Mouse (Mus musculus) limb, embryonic 13.5 days (tissue): Measurements from ENCODE around the gene Frmd8. TPM values are rescaled to one million over a fixed set of nuclear protein-coding genes. Genes with fewer than 3 reads are reported as not detected.
A peak's percentile ranks its signal among the peaks of the same experiment; 100 is the strongest.
"Not testable (repeated sequence)": the region's sequence is repeated elsewhere in the genome, so short reads cannot be mapped to it uniquely, and the experiment has no call there.

Experiments used
- ATAC-seq: fragments of 200-750 bp; cut with Nextera tagmentation; 2 replicates; pipeline ENCODE4 v1.8.0; 2017; ENCODE audit warnings: low read depth, moderate number of reproducible peaks, moderate TSS enrichment; ENCODE audit not compliant: low FRiP score
- H3K27ac ChIP-seq: fragments of 300-500 bp; sonication (generic); 2 replicates; pipeline ENCODE4 v1.5.1; 2015; ENCODE audit warnings: inconsistent platforms, mild to moderate bottlenecking, moderate library complexity
- H3K27me3 ChIP-seq: fragments of 300-500 bp; sonication (generic); 2 replicates; pipeline ENCODE4 v1.6.1; 2015; ENCODE audit warnings: mild to moderate bottlenecking, inconsistent platforms
- H3K36me3 ChIP-seq: fragments of 300-500 bp; sonication (generic); 2 replicates; pipeline ENCODE4 v1.6.1; 2015; ENCODE audit warnings: inconsistent platforms, mild to moderate bottlenecking, moderate library complexity
- H3K4me1 ChIP-seq: fragments of 300-500 bp; sonication (generic); 2 replicates; pipeline ENCODE4 v1.6.1; 2015; ENCODE audit warnings: inconsistent platforms
- H3K4me2 ChIP-seq: fragments of 300-500 bp; sonication (generic); replicated peaks from 2 replicates; pipeline ENCODE4 v1.6.1; 2015; ENCODE audit warnings: inconsistent platforms, mild to moderate bottlenecking, moderate library complexity
- H3K4me3 ChIP-seq: fragments of 300-500 bp; sonication (generic); 2 replicates; pipeline ENCODE4 v1.5.1; 2015; ENCODE audit warnings: moderate library complexity, mild to moderate bottlenecking, inconsistent platforms
- H3K9ac ChIP-seq: fragments of 300-500 bp; sonication (generic); 2 replicates; pipeline ENCODE4 v1.6.1; 2015; ENCODE audit warnings: mild to moderate bottlenecking, inconsistent platforms
- H3K9me3 ChIP-seq: fragments of 300-500 bp; sonication (generic); 2 replicates; pipeline ENCODE4 v1.6.1; 2016; ENCODE audit warnings: inconsistent platforms
- WGBS: fragments of 180-500 bp; shearing (Covaris S2); methylation state at CpG from one replicate; pipeline ENCODE4 v1.1.7; 2015; 5-methylcytosine and 5-hydroxymethylcytosine counted together
- polyA plus RNA-seq: library from polyadenylated mRNA; unstranded; fragments of >200 nt; fragmentation: Nextera tagmentation; extraction: Ambion mirVana; gene quantifications from 2 replicates; pipeline ENCODE4 v1.2.1, GENCODE M21; 2015

The Frmd8 gene
- polyA plus RNA-seq, 1 experiment from 2014 or later, result 32.2 TPM

DNA sequence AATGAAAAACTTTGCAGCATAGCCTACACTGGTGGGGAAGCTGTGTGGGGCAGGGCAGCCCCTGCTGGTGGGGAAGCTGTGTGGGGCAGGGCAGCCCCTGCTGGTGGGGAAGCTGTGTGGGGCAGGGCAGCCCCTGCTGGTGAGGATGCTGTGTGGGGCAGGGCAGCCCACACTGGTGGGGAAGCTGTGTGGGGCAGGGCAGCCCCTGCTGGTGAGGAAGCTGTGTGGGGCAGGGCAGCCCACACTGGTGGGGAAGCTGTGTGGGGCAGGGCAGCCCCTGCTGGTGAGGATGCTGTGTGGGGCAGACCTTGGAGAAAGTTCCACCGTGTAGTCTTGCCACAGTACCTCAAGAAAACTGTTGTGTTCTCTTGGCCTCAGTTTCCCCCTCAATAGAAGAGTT is 61.0 kb downstream of the Frmd8 start:
- not testable (repeated sequence) for ATAC-seq, H3K4me2 ChIP-seq, H3K4me3 ChIP-seq, H3K36me3 ChIP-seq, H3K27ac ChIP-seq, H3K9ac ChIP-seq, H3K9me3 ChIP-seq, H3K27me3 ChIP-seq
- peaks cover 64% of the 10 kb centered on the region for H3K4me1 ChIP-seq
- WGBS, result 63% methylated on average over 1 of the region's 1 CpGs

DNA sequence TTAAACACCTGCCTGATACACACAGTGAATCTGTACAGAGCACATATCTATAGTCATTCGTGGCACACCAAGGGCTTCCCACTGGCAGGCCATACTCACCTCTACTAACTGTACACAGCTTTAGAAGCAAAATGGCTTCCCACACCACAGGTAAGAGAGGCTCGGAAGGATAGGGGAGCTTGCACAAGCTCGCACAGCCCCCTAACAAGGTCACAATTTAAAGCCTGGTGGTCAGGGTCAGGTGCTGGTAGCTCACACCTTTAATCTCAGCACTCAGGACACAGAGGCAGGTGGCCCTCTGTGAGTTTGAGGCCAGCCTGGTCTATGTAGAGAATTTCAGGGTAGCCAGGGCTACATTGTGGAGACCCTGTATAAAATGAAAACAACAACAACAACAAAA is 61.5 kb downstream of the Frmd8 start:
- no peak for ATAC-seq
- H3K9ac ChIP-seq, result no peak overlapping the region
- WGBS, result 89% methylated on average over 3 of the region's 3 CpGs
- H3K9me3 ChIP-seq, result no peaks in the 10 kb centered on the region
- H3K27ac ChIP-seq, result 0 out of 2 replicates have a peak overlapping the region, but pooled peaks have one; percentile 6
- H3K4me1 ChIP-seq, result peaks cover 69% of the 10 kb centered on the region
- H3K36me3 ChIP-seq, result no peaks in the 10 kb centered on the region
- no peak overlapping the region for H3K4me3 ChIP-seq
- H3K4me2 ChIP-seq, result no peak overlapping the region
- H3K27me3 ChIP-seq, result no peaks in the 10 kb centered on the region

DNA sequence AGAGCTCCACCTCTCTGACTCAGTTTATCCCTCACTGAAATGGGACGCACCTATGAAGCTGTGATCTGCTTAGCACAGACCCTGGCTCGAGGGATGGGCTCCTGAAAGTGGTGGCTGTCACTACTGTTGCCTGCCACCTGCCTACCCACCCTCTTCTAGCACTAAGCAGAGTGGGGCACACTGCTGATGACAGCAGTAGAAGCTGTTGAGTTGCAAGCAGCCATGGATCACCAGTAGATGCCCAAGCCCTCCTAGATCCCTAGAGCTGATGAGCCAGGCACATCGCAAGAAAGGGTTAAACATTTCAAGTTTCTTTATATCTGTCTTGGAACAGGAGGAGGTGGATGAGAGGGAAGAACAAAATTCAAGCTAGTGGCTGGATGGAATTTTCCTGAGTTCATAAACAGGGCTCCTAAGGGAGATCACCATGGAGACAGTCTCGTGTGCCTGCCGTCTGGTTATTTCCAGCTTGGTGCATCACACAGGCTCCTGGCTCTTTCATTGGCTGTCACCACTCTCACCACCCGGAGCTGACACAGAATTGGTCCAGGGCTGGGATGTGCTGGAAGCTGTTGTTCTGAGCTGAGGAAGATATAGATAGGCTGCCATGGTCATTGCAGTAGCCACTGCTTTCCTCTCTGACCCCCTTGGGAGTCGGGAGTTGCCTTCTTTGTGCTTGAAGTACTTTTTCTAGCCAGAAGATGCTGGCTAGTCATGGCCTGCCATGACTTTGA is 63.1 kb downstream of the Frmd8 start:
- Histone ChIP-seq H3K27ac (peak overlapping the region; percentile 89), H3K9ac (peak overlapping the region; percentile 20; the same call in 1 of the 2 replicates), H3K9me3 (no peaks in the 10 kb centered on the region), H3K36me3 (no peaks in the 10 kb centered on the region), H3K4me1 (peaks cover 69% of the 10 kb centered on the region), H3K4me3 (no peak overlapping the region), H3K4me2 (peak overlapping the region; percentile 28), H3K27me3 (no peaks in the 10 kb centered on the region)
- ATAC-seq, result peak; percentile 80
- 45% methylated on average over 7 of the region's 7 CpGs for WGBS

DNA sequence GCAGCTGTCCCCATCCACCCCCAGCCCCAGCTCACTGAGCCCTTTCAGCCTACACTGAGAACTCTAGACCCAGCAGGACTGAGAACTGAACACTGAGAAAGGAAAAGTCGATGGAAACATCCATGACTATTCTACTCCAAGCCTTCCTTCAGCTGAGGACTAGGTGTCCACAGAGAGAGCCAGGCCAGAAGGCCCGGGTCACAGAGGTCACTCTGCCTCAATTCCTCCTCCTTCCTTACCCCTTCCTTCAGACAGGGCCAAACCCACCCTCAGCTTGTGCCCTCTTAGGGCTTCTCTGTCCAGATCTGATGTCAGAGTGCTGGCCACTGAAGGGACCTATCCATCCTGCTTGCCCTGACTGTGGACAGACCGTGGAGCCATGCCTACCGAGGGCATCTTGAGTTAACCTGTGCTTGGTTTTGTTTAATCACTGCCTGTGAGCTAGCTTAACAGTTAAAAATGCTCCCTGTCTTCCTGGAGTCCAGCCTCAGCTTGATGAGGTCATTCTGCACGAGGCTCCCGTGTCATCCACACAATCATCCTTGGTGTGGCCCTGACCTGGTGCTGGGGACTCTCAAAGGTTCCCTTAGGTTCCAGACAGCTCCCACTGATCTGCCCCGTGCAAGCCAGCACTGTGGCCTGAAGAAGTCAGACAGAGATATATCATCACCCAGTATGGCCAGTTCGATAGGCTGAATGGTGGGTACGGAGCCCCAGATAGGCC is 64.1 kb downstream of the Frmd8 start:
- Histone ChIP-seq H3K9ac (peak overlapping the region; percentile 48; the same call in 1 of the 2 replicates), H3K4me2 (peak overlapping the region; percentile 28; the same call in 1 of the 2 replicates), H3K9me3 (no peaks in the 10 kb centered on the region), H3K4me3 (no peak overlapping the region), H3K36me3 (no peaks in the 10 kb centered on the region), H3K27ac (peak overlapping the region; percentile 89), H3K27me3 (no peaks in the 10 kb centered on the region), H3K4me1 (peaks cover 78% of the 10 kb centered on the region)
- ATAC-seq, result peak; percentile 26; the same call in 1 of the 2 replicates
- 76% methylated on average over 9 of the region's 9 CpGs for whole genome bisulfite sequencing

DNA sequence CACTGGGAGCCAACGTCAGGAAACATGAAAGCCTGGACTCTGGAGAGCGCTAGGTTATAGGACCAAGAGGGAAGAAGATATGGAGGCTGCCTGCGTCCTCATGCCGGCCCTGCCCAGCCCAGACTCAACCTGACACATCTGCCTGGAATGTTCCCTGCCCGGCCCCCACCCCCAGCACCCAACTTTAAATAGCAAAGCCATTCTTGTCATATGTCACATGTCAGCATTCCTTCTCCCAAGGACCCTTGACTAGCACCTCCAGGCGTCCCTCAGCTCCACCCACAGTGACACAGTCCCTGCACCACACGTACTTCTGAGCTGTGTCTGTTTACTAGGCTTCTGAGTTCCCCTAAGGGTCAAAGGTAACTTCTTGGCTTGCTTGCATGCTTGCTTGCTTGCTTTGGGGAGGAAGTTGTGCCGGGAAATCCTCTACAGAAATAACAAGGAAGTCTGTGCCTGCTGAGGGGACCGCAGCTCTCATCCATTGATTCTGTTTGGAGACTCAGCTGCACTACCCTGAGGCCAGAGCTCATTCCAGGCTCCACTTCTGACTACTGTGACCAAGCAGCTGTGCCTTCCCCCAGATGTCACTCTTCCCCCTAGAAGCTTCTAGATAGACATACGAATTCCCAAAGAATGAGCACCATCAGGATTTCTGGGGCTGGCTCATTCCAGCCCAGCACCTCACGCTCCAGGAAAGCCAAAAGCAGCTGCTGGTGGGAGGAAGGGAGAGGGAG is 64.8 kb downstream of the Frmd8 start:
- Histone ChIP-seq H3K4me3 (no peak overlapping the region), H3K9me3 (no peaks in the 10 kb centered on the region), H3K27me3 (no peaks in the 10 kb centered on the region), H3K9ac (peak overlapping the region; percentile 48; the same call in 1 of the 2 replicates), H3K27ac (peak overlapping the region; percentile 89), H3K4me2 (peak overlapping the region; percentile 28), H3K4me1 (peaks cover 80% of the 10 kb centered on the region), H3K36me3 (no peaks in the 10 kb centered on the region)
- peak; percentile 2 for ATAC-seq
- 38% methylated on average over 11 of the region's 11 CpGs for WGBS

DNA sequence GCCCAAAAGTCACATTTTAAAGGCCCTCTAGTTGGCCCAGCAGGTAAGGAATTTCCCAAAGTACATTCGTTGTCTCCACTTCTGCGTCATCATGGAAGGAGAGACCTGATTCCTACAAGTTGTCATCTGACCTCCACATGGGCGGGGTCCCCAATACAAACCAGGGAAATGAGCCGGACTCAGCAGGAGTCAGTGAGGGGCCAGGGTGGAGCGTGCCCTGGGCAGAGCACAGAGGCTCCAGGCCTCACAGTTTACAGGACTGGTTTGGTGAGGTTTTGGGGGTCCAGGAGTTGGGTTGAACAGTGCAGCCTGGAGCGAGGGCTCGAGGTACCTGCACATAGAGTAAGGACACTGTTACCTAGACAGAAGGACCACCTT is 65.4 kb downstream of the Frmd8 start:
- H3K9me3 ChIP-seq, result no peaks in the 10 kb centered on the region
- ATAC-seq, result no peak
- 39% methylated on average over 7 of the region's 7 CpGs for WGBS
- no peak overlapping the region for H3K4me3 ChIP-seq
- H3K27me3 ChIP-seq, result no peaks in the 10 kb centered on the region
- H3K4me1 ChIP-seq, result peaks cover 80% of the 10 kb centered on the region
- peak overlapping the region; percentile 89 for H3K27ac ChIP-seq
- peak overlapping the region; percentile 6; the same call in 1 of the 2 replicates for H3K9ac ChIP-seq
- no peaks in the 10 kb centered on the region for H3K36me3 ChIP-seq
- H3K4me2 ChIP-seq, result peak overlapping the region; percentile 28

DNA sequence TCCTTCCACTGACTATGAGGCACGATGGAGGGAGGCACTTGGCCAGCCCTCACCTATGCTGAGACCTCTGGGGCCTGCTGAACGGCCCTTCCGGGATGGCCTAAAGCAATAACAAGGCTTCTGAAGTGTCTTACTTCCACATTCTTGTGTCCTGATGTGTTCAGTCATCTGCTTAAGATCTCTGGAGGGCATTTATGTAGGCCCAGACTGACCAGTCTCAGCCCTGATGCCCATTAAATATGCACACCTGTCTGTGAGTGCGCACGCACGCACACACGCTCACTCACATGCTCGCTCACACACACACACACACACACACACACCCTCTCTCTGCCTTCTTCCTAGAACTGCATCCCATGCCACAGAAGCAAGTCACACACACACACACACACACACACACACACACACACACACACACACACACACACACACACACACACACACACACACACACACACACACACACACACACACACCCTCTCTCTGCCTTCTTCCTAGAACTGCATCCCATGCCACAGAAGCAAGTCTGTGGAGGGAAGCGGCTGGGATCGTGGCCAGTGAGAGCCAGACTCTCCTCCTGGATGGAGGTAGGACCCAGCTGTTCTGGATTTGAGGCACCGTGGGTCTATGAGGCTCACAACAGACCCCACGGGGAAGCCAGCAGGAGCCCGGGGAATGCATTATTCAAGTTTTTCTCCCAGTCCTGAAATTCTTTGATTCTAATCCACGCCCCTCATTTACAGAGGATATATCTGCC is 65.9 kb downstream of the Frmd8 start:
- H3K4me1 ChIP-seq, result peaks cover 80% of the 10 kb centered on the region
- peak overlapping the region; percentile 89 for H3K27ac ChIP-seq
- WGBS, result 54% methylated on average over 14 of the region's 14 CpGs
- no peak overlapping the region for H3K4me3 ChIP-seq
- ATAC-seq, result no peak
- peak overlapping the region; percentile 50; the same call in 1 of the 2 replicates for H3K9ac ChIP-seq
- H3K4me2 ChIP-seq, result no peak overlapping the region
- no peaks in the 10 kb centered on the region for H3K27me3 ChIP-seq
- no peaks in the 10 kb centered on the region for H3K9me3 ChIP-seq
- H3K36me3 ChIP-seq, result no peaks in the 10 kb centered on the region

DNA sequence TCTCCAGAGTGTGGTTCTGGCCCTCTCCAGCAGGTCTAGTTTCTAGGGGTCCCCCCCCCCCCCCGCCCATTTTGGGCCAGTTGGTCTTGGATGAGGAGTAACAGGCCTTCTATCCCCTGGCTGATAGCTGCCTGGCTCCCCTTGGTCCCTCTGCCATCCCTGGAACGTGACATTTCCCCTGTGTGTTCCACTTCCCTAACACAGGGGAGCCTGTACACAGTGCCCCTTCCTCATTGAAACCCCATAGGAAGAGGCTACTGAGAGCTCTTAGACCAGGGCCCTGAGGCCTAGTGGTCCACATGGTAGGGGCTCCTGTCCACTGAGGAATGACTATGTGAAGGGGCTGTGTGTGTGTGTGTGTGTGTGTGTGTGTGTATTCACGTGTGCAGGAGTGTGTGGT is 67.3 kb downstream of the Frmd8 start:
- Histone ChIP-seq H3K9me3 (no peaks in the 10 kb centered on the region), H3K4me1 (peaks cover 80% of the 10 kb centered on the region), H3K4me3 (no peak overlapping the region), H3K4me2 (no peak overlapping the region), H3K27me3 (no peaks in the 10 kb centered on the region), H3K9ac (no peak overlapping the region), H3K27ac (no peak overlapping the region), H3K36me3 (no peaks in the 10 kb centered on the region)
- 62% methylated on average over 3 of the region's 3 CpGs for WGBS
- ATAC-seq, result no peak

DNA sequence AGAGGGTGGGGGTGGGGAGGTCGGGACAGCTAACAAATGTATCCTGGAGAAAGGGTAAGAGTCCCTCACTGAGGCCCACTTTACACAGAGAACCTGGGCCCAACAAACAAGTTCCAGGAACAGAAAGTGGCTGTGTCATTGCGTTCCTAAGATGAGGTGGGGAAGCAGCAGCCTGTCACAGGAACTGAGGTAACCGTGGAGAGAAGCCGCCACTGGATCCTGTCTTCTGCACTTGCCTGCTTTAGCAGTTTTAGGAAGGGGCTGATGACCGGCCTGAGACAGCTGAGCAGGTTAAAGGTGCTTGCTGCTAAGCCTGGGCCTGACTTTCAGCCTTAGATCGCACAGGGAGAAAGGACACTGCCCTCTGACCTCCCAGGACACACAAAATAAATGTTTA is 68.3 kb downstream of the Frmd8 start:
- H3K4me1 ChIP-seq, result peaks cover 70% of the 10 kb centered on the region
- H3K27me3 ChIP-seq, result no peaks in the 10 kb centered on the region
- ATAC-seq, result no peak
- 41% methylated on average over 6 of the region's 6 CpGs for WGBS
- no peak overlapping the region for H3K4me3 ChIP-seq
- no peaks in the 10 kb centered on the region for H3K36me3 ChIP-seq
- H3K9ac ChIP-seq, result no peak overlapping the region
- no peak overlapping the region for H3K4me2 ChIP-seq
- no peaks in the 10 kb centered on the region for H3K9me3 ChIP-seq
- H3K27ac ChIP-seq, result peak overlapping the region; percentile 39; the same call in 1 of the 2 replicates

DNA sequence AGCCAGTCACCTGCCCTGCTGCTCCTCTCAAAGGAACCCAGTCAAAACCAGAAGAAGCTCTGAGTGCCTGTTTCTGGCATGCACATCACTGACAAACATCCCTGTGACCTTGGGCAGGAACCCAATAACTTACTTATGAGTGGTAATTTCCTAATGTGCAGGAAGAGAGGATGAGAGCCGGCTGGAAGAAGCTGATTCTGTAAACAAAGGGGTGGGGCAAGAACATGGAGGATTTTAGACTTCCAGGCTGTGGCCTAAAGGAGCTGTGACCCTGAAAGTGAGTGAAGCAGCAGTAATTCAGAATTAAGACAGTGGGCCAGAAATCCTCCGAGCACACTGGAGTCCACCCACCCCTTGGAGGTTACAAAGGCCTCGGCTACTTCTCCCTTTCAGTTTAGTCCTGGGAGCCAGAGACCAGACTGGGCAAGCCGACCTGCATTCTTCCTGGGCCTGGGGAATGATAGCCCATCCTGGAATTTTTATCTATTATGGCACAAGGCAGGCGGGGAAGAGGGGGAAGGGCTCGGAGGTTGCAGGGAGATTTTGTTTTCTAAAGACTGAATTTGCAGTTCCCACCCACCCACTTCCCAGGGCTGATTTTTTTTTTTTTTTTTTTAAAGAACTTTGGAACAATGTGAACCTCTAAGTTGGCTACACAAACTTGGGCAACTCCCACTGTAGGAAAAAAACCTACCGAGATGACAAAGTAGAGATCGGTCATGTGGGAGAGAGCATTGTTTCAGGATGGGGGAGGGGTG is 68.8 kb downstream of the Frmd8 start:
- 20% methylated on average over 8 of the region's 8 CpGs for whole genome bisulfite sequencing

DNA sequence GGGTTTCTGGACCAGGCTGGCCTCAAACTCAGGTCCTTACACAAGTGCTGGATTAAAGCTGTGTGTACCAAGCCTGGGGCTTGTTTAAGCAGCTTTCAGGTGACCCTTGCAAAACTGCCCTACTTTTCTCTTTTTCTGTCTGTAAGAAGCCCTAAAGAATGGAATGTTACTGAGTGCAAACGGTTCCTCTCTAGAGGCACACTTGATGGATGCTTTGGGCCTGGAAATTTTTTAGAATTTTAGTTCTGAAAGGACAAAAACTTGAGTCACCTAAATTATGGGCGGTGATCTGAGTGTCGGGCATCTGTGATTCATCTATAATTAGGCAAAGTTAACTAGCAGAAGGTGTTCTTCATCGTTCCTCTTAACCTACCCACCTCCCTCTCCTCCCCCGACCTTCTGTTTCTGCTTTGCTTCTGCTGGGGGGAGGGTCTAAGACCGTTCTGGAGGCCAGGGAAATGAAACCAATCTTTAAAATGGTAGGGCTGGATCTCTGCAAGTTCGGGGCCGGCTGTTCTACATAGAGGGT is 70.6 kb downstream of the Frmd8 start:
- no peaks in the 10 kb centered on the region for H3K27me3 ChIP-seq
- ATAC-seq, result no peak
- no peaks in the 10 kb centered on the region for H3K9me3 ChIP-seq
- WGBS, result 11% methylated on average over 8 of the region's 8 CpGs
- peaks cover 47% of the 10 kb centered on the region for H3K4me1 ChIP-seq
- H3K4me3 ChIP-seq, result peak overlapping the region; percentile 99
- peak overlapping the region; percentile 100 for H3K27ac ChIP-seq
- peak overlapping the region; percentile 71 for H3K9ac ChIP-seq
- peak overlapping the region; percentile 89 for H3K4me2 ChIP-seq
- H3K36me3 ChIP-seq, result no peaks in the 10 kb centered on the region; the same call in 1 of the 2 replicates

More for the DNA sequence above, 68.8 kb downstream of the Frmd8 start:
- Histone ChIP-seq H3K4me1 (peaks cover 65% of the 10 kb centered on the region), H3K4me3 (no peak overlapping the region), H3K4me2 (no peak overlapping the region), H3K27ac (peak overlapping the region; percentile 75), H3K27me3 (no peaks in the 10 kb centered on the region), H3K9ac (0 out of 2 replicates have a peak overlapping the region, but pooled peaks have one; percentile 43), H3K36me3 (no peaks in the 10 kb centered on the region), H3K9me3 (no peaks in the 10 kb centered on the region)
- no peak for ATAC-seq
